ENCODE assay signal across 7 mouse cellular contexts in the genomic region with DNA sequence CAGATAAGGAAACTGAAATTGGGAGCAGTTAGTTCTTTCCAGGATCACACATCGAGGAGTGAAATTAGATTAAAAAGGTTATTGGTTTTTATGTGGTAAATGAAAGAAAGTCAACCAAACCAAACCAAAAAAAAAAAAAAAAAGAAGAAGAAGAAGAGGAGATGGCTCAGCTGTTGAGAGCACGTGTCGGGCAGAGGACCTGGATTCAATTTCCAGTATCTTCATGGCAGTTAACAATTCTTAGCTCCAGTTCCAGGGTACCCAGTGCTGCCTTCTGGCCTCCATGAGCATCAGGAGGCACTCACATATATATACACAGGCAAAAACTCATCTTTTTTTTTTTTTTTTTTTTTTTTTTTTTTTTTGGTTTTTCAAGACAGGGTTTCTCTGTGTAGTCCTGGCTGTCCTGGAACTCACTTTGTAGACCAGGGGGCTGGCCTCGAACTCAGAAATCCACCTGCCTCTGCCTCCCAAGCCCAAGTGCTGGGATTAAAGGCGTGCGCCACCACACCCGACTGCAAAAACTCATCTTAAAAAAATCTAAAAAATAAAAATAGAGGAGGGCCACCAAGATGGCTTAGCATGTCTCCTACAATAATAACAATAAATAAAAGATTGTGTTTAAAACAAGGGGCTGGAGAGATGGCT. TPM values are rescaled to one million over a fixed set of nuclear protein-coding genes. Genes with fewer than 3 reads are reported as not detected.
A peak's percentile ranks its signal among the peaks of the same experiment; 100 is the strongest.
DNase-seq lines count a peak whose midpoint lies in the region; ATAC-seq and TF ChIP-seq lines count a peak whose summit lies in the region.

No protein-coding gene starts in this region.

- H3K36me3 ChIP-seq in forebrain, embryonic 12.5 days (replicated peaks): no peaks in the 10 kb centered on the region
- no peaks in the 10 kb centered on the region for H3K36me3 ChIP-seq in limb, embryonic 11.5 days (ENCODE audit: control insufficient read depth, insufficient read depth, low read length)
- H3K36me3 ChIP-seq in neural tube, embryonic 15.5 days: no peaks in the 10 kb centered on the region

- no peak for TF ChIP-seq CTCF in lung, adult 2 months (IDR thresholded peaks at IDR 0.05; ENCODE audit: insufficient read depth, low read length)

- peak overlapping the region; percentile 49 for H3K4me2 ChIP-seq in forebrain, embryonic 12.5 days
- H3K4me2 ChIP-seq in limb, embryonic 11.5 days (ENCODE audit: low read depth, severe bottlenecking): peak overlapping the region; percentile 40
- H3K4me2 ChIP-seq in neural tube, embryonic 15.5 days: peak overlapping the region; percentile 66

- no peak overlapping the region for H3K9ac ChIP-seq in forebrain, embryonic 12.5 days
- no peak overlapping the region for H3K9ac ChIP-seq in limb, embryonic 11.5 days (ENCODE audit: low read length)
- H3K9ac ChIP-seq in neural tube, embryonic 15.5 days (replicated peaks): 0 out of 2 replicates have a peak overlapping the region, but pooled peaks have one; percentile 36

- H3K27me3 ChIP-seq in forebrain, embryonic 12.5 days: no peaks in the 10 kb centered on the region
- H3K27me3 ChIP-seq in limb, embryonic 11.5 days (ENCODE audit: control insufficient read depth, insufficient read depth, low read length): no peaks in the 10 kb centered on the region
- H3K27me3 ChIP-seq in neural tube, embryonic 15.5 days (replicated peaks): no peaks in the 10 kb centered on the region

- no peak for DNase-seq in lung, adult 2 months
- DNase-seq in lung, postnatal 4 days: no peak
- DNase-seq in limb, embryonic 11.5 days (ENCODE audit: low spot score): no peak
- no peak for DNase-seq in left cerebral cortex, adult 11 months (ENCODE audit: low spot score)
- no peak for DNase-seq in spleen, adult 18-20 months

- ATAC-seq in forebrain, embryonic 12.5 days (ENCODE audit: low FRiP score): no peak
- ATAC-seq in limb, embryonic 11.5 days (ENCODE audit: insufficient number of reproducible peaks, low FRiP score, low TSS enrichment, low read depth): no peak
- ATAC-seq in neural tube, embryonic 15.5 days (ENCODE audit: low FRiP score): no peak

- H3K9me3 ChIP-seq in forebrain, embryonic 12.5 days: no peaks in the 10 kb centered on the region
- H3K9me3 ChIP-seq in limb, embryonic 11.5 days (ENCODE audit: control insufficient read depth, low read length): no peaks in the 10 kb centered on the region
- H3K9me3 ChIP-seq in neural tube, embryonic 15.5 days (replicated peaks): no peaks in the 10 kb centered on the region

- no peak for TF ChIP-seq POLR2A in lung, adult 2 months (IDR thresholded peaks at IDR 0.05; ENCODE audit: borderline replicate concordance, extremely low read depth, low read depth, low read length)

- no peak overlapping the region for H3K27ac ChIP-seq in forebrain, embryonic 12.5 days
- H3K27ac ChIP-seq in limb, embryonic 11.5 days (replicated peaks; ENCODE audit: low read depth, low read length): no peak overlapping the region
- H3K27ac ChIP-seq in neural tube, embryonic 15.5 days (replicated peaks): peak overlapping the region; percentile 84

- 71% methylated on average over 7 of the region's 7 CpGs for WGBS in lung, adult 2 months
- WGBS in forebrain, embryonic 12.5 days: 69% methylated on average over 7 of the region's 7 CpGs
- 82% methylated on average over 7 of the region's 7 CpGs for WGBS in limb, embryonic 11.5 days
- 73% methylated on average over 7 of the region's 7 CpGs for WGBS in neural tube, embryonic 15.5 days

- peak overlapping the region; percentile 40 for H3K4me3 ChIP-seq in lung, adult 2 months (replicated peaks; ENCODE audit: extremely low read depth, low read depth, low read length)
- H3K4me3 ChIP-seq in forebrain, embryonic 12.5 days (replicated peaks): peak overlapping the region; percentile 19; the same call in 1 of the 2 replicates
- H3K4me3 ChIP-seq in limb, embryonic 11.5 days (ENCODE audit: low read depth, low read length): no peak overlapping the region
- H3K4me3 ChIP-seq in neural tube, embryonic 15.5 days (replicated peaks): peak overlapping the region; percentile 37

- peaks cover 14% of the 10 kb centered on the region for H3K4me1 ChIP-seq in lung, adult 2 months (ENCODE audit: control insufficient read depth, insufficient read depth, low read length)
- peaks cover 25% of the 10 kb centered on the region for H3K4me1 ChIP-seq in forebrain, embryonic 12.5 days
- peaks cover 12% of the 10 kb centered on the region for H3K4me1 ChIP-seq in limb, embryonic 11.5 days (ENCODE audit: control insufficient read depth, insufficient read depth, low read length)
- H3K4me1 ChIP-seq in neural tube, embryonic 15.5 days: peaks cover 38% of the 10 kb centered on the region

RNA-seq across cellular contexts. Expression of gene Ube2v1, which starts 3.1 kb away (rescaled TPM):
- polyA plus RNA-seq in lung, adult 2 months (2012; rRNA removed): 102 and 135 TPM in 2 replicates
- 303 and 311 TPM in 2 replicates for polyA plus RNA-seq in forebrain, embryonic 12.5 days (2016; fragmentation: Nextera tagmentation; extraction: Ambion mirVana)
- 264 and 267 TPM in 2 replicates for polyA plus RNA-seq in limb, embryonic 11.5 days (2014; fragmentation: Nextera tagmentation; extraction: Ambion mirVana)
- 351 and 371 TPM in 2 replicates for polyA plus RNA-seq in neural tube, embryonic 15.5 days (2015; fragmentation: Nextera tagmentation; extraction: Ambion mirVana)

RNA-seq across cellular contexts. Expression of gene Gm20431, which starts 26.3 kb away (rescaled TPM):
- polyA plus RNA-seq in lung, adult 2 months (2012; rRNA removed): 11.3 and 11.6 TPM in 2 replicates
- 7.5 and 10.2 TPM in 2 replicates for polyA plus RNA-seq in forebrain, embryonic 12.5 days (2016; fragmentation: Nextera tagmentation; extraction: Ambion mirVana)
- 4.9 and 7.7 TPM in 2 replicates for polyA plus RNA-seq in limb, embryonic 11.5 days (2014; fragmentation: Nextera tagmentation; extraction: Ambion mirVana)
- 8.0 and 13.8 TPM in 2 replicates for polyA plus RNA-seq in neural tube, embryonic 15.5 days (2015; fragmentation: Nextera tagmentation; extraction: Ambion mirVana)

RNA-seq across cellular contexts. Expression of gene Cebpb, which starts 53.7 kb away (rescaled TPM):
- polyA plus RNA-seq in lung, adult 2 months (2012; rRNA removed): 295 and 767 TPM in 2 replicates
- polyA plus RNA-seq in forebrain, embryonic 12.5 days (2016; fragmentation: Nextera tagmentation; extraction: Ambion mirVana): 0.95 and 1.5 TPM in 2 replicates
- 2.6 and 4.1 TPM in 2 replicates for polyA plus RNA-seq in limb, embryonic 11.5 days (2014; fragmentation: Nextera tagmentation; extraction: Ambion mirVana)
- polyA plus RNA-seq in neural tube, embryonic 15.5 days (2015; fragmentation: Nextera tagmentation; extraction: Ambion mirVana): 2.5 and 3.4 TPM in 2 replicates

RNA-seq across cellular contexts. Expression of gene Tmem189, which starts 54.6 kb away (rescaled TPM):
- 113 and 138 TPM in 2 replicates for polyA plus RNA-seq in lung, adult 2 months (2012; rRNA removed)
- polyA plus RNA-seq in forebrain, embryonic 12.5 days (2016; fragmentation: Nextera tagmentation; extraction: Ambion mirVana): 31.2 and 34.5 TPM in 2 replicates
- polyA plus RNA-seq in limb, embryonic 11.5 days (2014; fragmentation: Nextera tagmentation; extraction: Ambion mirVana): 35.5 and 37.5 TPM in 2 replicates
- 41.4 and 44.1 TPM in 2 replicates for polyA plus RNA-seq in neural tube, embryonic 15.5 days (2015; fragmentation: Nextera tagmentation; extraction: Ambion mirVana)

Comparison
In these comparisons a context has a peak if more than half of its experiments do, and no peak if none do; other contexts are left out.
1. RNA of gene Cebpb, which starts 53.7 kb away (polyA plus RNA-seq): 295 to 767 TPM in lung, adult 2 months; 2.6 to 4.1 TPM in limb, embryonic 11.5 days, 2.5 to 3.4 TPM in neural tube, embryonic 15.5 days and 0.95 to 1.5 TPM in forebrain, embryonic 12.5 days; every median in the first group is over 10 times any median in the second.
2. Peak in every context shown above with its lines, with median percentiles within 50 percentile points of each other: H3K4me2 ChIP-seq.